Mouse (Mus musculus) adrenal gland, adult (tissue): Measurements from ENCODE around the gene Psenen.
A peak's percentile ranks its signal among the peaks of the same experiment; 100 is the strongest.

Experiments
- DNase-seq, 2 experiments: peaks; one replicate each; pipeline ENCODE4 v3.0.0; 2022 to 2023; ENCODE audit warnings: low spot score in 1 of 2; ENCODE audit not compliant: inconsistent age in 2 of 2

The Psenen gene

DNA sequence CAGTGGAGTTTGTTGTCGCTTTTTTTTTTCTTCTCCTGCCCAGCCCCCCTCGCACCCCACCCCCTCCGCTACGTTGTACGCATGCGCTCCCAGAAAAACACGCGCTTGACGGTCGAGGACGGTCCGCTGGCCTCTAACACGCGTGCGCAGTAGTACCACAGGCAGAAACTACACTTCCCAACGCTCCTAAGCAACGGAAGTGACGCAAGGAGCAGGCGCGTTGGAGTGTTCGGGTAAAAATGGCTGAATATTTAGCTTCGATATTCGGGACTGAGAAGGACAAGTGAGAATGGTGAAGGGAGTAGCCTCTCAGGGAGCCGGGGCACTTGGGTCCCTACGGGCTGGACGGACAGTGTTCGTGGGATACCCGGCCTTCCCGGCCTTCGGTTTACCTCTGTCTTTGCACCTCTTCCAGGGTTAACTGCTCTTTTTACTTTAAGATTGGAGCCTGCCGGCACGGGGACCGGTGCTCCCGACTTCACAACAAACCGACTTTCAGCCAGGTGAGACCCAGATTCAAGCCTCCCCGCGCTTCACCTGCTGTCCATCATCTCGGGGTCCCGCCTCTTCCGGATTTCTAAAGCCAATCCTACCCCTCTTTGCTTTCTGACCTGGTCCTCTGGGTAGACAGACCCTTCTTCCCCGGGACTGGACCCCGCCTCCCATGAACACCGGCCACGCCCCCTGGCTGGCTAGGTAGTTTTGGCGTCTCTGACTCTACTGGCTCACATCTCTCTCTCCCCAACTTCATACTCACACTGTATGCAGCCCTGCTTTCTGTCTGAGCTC lies at the start of gene Psenen, which contains the start of the genes U2af1l4 and Gm49396:
Psenen (minus strand) TSS at position 511 of the 789 bp plus-strand sequence.
U2af1l4 (plus strand) TSS at position 185 of the 789 bp plus-strand sequence.
Gm49396 (plus strand) TSS at position 228 of the 789 bp plus-strand sequence.
- peak; percentile 97 to 98 for DNase-seq

GRCm38 (mm10) chr7:30612654-30613402 lies 49.4 kb upstream of the Psenen start, which contains the start of gene Upk1a:
Upk1a (minus strand) TSS chr7:30612847.
- DNase-seq = no peak

DNA sequence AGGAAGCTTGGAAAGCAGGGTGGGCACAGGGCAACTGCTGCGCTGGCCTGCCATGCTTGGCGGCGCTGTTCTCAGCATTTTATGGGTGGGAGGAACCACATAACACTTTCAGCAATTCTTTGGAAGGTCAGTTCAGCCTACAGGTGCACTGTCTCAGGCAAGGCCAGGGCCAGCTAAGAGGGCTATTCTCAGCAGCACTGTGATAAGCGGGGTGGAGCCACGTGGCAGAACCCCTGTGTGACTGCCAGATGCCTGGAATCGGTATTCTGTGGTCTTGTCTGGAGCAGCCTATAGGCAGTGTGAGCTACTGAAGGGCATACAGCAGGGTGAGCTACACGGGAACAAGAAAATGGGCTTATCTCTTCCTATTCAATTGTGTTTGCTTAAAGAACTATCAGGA lies 46.6 kb upstream of the Psenen start:
- DNase-seq = no peak

DNA sequence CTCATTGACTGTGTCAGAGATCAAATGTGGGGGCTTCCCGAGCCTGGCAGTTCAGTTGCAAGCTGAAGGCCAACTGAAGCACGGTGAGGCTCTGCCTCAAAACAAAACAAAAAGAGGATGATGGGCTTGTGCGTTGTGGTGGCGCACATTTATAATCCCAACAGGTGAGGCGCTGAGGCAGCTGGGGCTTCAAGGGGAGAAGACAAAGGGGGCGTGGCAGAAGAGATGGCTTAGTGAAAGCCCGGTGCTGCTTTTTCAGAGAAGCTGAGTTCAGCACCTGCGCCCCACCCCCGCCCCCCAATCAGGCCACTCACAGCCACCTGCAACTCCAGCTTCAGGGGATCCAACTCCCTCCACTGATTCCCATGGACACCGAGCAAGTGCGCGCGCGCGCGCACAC lies 45.0 kb upstream of the Psenen start:
- no peak for DNase-seq

- DNase-seq = peak in 1 of 2 experiments; percentile 76
Measured at GRCm38 (mm10) chr7:30607706-30608309, 44.4 kb upstream of the Psenen start.

GRCm38 (mm10) chr7:30604944-30605343 lies 41.5 kb upstream of the Psenen start:
- DNase-seq = no peak

DNA sequence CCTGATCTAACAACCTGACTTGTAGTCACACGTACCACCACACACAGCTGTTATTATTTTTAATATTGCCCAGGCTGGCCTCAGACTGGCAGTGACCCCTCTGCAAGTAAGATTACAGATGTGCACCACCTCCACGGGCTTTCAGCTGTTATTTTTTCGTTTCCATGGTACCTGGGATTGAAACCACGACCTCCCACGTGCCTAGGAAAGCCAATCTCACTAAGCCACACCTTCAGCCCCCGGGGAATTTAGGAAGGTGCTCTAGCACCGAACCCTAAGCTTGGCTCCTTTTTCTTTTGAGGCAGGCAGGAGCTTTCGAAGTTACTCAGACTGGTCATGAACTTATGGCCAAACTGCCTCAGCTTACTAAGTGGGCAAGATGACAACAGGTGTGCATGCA lies 41.0 kb upstream of the Psenen start:
- no peak for DNase-seq

DNA sequence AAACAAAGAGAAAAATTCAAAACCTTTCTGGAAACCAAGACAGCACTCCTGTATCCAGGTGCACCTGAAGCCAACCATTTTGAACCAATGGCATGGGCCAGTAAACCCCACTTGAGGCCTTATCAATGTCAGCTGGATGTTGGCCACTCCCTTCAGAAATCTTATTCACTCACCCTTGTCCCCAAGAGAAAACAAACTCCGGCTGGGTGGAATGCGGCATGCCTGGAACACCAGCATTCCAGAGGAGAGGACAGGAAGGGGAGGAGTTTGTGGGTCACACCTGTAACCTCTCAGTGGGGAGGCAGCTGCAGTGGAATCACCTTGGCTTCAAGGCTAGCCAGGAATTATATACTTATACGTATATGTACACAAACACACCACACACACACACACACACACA lies 39.2 kb upstream of the Psenen start:
- no peak for DNase-seq

DNA sequence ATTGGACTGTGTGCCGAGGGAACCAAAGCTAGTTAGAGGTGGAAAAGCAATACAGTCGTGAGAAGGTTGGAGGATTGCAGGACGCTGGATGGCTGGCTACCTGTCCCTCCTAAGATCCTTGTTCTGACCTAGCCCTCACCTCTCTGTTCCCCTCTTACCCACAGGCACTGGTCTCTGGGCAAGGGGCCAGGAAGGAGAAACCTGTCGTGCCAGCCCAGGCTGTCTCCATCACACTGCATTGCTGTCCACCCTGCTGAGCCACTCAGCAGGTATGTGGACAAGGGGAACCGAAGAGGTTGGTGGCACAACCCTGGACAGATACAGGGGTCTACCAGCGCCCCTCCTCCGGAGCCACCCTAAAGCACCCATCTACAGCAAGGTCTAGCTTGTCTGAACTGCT lies 37.2 kb upstream of the Psenen start:
- no peak for DNase-seq

DNA sequence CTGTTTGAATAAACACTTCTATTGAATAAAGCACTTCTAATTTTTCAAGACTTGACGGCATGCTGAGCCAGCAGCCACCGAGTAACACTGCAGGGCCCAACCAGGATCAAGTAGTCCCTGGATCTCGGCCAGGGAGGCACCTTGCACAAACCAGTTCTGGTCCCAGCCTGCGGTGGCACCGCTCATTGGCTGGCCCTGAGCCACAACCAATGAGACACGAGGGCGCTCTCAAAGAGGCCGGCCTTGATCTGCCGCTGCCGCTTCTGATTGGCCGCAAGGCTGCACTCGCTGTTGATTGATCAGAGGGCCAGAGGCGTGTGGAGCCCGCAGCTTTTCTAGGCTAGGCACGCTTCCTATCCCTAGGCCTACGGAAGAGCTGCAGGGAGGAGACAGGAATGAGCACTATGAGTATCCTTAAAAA lies 36.5 kb upstream of the Psenen start:
- peak; percentile 95 to 96 for DNase-seq

- DNase-seq = no peak
Measured at GRCm38 (mm10) chr7:30598786-30599185, 35.4 kb upstream of the Psenen start, which contains the start of gene Zbtb32. Zbtb32 (minus strand) TSS chr7:30598909.

- no peak for DNase-seq
Measured at GRCm38 (mm10) chr7:30596811-30597210, 33.4 kb upstream of the Psenen start.

GRCm38 (mm10) chr7:30596093-30596492 lies 32.7 kb upstream of the Psenen start:
- DNase-seq = no peak

GRCm38 (mm10) chr7:30594510-30595024 lies 31.1 kb upstream of the Psenen start:
- DNase-seq = no peak

- no peak for DNase-seq
Measured at GRCm38 (mm10) chr7:30593579-30594509, 30.4 kb upstream of the Psenen start.

DNA sequence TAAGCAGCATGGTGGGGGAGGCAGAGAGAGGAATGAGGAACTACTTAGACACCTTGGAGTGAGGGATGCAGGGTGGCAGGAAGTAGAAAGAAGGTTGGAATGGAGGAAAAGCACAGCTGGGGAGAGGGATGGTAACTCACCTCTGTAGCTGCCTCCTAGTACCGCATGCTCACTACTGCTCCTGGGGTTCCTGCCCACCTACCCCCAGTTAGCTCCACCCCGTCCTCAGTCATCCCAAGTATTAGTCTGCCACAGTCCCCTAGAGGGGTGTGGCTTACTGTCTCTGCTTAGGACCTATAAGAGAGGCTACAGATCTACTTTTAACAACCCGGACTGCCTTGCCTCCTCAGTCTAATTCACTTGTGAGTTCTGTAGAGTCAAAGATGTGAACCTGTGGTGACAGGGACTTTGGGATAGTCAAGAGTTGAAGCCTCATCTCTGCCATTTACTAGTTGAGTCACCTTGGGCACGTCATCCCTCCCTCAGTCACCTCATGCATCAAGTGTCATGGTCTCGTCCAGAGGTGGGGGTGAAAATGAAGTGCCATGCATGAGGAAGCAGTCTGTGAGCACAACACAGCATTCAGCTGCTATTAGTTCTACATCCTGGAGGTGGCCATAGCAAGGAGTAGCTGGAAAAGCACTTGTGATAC lies 29.5 kb upstream of the Psenen start:
- DNase-seq = peak in 1 of 2 experiments; percentile 69

- no peak for DNase-seq
Measured at GRCm38 (mm10) chr7:30591605-30591951, 28.2 kb upstream of the Psenen start.

DNA sequence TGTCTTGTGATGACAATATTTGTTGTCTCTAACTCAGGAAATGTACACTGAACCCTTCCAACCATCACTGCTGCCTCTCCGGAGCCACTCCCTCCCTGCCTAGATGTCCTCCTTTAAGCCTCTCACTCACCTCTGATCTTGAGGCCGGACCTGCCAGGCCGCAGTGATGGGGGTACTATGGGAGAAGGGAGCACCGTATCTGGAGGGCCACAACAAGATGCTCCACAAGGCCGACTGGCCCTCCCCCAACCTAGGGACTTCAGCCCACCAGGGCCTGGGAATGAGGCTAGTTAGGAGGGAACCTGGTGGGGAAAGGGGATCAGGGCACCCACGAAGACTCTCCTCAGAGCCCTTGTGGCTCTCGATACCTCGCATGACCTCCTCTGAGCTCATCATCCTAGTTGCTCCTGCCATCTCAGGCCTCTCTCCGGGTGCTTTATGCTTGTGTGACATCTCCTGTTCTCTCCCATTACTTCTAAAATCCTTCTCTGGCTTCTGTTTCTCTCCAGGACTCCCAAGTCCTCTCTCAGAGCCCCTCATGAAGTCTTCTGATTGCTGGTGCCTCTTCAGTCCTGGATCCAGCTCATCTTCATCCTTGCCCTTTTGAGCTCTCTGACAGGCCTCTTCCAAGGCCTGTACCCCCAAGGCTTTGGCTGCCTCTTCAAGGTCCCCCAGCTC lies 27.6 kb upstream of the Psenen start:
- DNase-seq = peak in 1 of 2 experiments; percentile 67
